Mouse (Mus musculus): ENCODE results near the gene Kctd12. TPM values are rescaled to one million over a fixed set of nuclear protein-coding genes. Genes with fewer than 3 reads are reported as not detected.

The Kctd12 gene
- total and polyA plus RNA-seq, 2 experiments from 2014 or later, result 13.0 to 125 TPM

GRCm38 (mm10) chr14:103007737-103008136 is 25.3 kb upstream of the Kctd12 start:
- WGBS, result 90% methylated on average over 4 of the region's 4 CpGs

DNA sequence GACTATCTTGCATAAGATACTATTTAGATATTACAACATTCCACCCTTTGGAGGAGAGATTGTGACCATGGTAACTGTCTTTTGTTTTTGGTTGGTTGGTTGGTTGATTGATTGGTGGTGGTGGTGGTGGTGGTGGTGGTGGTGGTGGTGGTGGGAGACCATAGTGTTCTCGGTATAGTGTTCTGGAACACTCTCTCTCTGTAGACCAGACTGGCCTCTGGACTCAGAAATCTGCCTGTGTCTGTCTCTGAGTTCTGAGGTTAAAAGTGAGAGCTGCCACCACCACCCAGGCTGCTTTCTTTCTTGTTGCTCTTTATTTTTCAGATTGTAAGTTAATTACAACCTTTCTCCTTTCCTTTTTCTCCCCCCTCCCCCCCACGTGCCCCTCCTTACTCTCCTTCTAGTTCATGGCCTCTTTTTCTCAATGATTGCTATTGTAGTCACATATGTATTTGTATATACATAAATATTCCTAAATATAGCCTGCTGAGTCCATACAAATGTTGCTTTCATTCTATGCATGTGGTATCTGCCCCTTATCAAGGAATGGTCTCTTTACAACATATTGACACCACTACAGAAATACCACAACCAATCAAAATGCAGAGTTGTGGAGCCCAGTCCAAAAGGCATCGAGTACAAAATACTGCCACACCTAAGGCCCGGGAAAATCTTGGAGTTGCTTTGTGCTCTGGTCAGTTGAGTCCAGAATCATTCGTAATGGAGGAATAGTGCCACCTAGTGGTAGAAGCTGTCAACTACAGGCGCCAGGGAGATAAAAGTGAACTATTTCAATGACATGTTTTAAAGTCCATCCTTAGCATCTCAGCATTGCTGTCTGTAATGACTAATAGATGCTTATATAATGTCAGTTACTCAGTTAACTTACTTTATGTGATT is 12.5 kb upstream of the Kctd12 start:
- H3K4me1 ChIP-seq (ENCODE audit: insufficient read depth, low read length), result no peaks in the 10 kb centered on the region
- 19% methylated on average over 6 of the region's 6 CpGs for WGBS
- TF ChIP-seq CTCF (IDR thresholded peaks at IDR 0.05), result peak; percentile 97
- H3K4me3 ChIP-seq (ENCODE audit: low read depth, low read length), result no peak overlapping the region
- H3K4me2 ChIP-seq (ENCODE audit: low read depth, low read length, poor library complexity, severe bottlenecking), result no peak overlapping the region
- H3K27me3 ChIP-seq (ENCODE audit: insufficient read depth, low read length), result no peaks in the 10 kb centered on the region
- no peak overlapping the region for H3K27ac ChIP-seq (ENCODE audit: low read depth, low read length)
- ATAC-seq (ENCODE audit: low FRiP score), result peak; percentile 80
- no peaks in the 10 kb centered on the region for H3K9me3 ChIP-seq (ENCODE audit: low read length)
- no peak overlapping the region for H3K9ac ChIP-seq (replicated peaks; ENCODE audit: low read length, poor library complexity, severe bottlenecking)
- DNase-seq (ENCODE audit: low spot score), result peak; percentile 86
- H3K36me3 ChIP-seq (ENCODE audit: insufficient read depth, low read length), result no peaks in the 10 kb centered on the region

More at GRCm38 (mm10) chr14:103007737-103008136, 25.3 kb upstream of the Kctd12 start:
- no peaks in the 10 kb centered on the region for H3K27me3 ChIP-seq (ENCODE audit: insufficient read depth, low read length)
- no peaks in the 10 kb centered on the region for H3K4me1 ChIP-seq (ENCODE audit: insufficient read depth, low read length)
- H3K27ac ChIP-seq (ENCODE audit: low read depth, low read length), result no peak overlapping the region
- H3K9me3 ChIP-seq (ENCODE audit: low read length), result no peaks in the 10 kb centered on the region
- ATAC-seq (ENCODE audit: low FRiP score) (no peak), DNase-seq (ENCODE audit: low spot score) (no peak)
- no peak overlapping the region for H3K4me3 ChIP-seq (ENCODE audit: low read depth, low read length)
- no peak overlapping the region for H3K9ac ChIP-seq (replicated peaks; ENCODE audit: low read length, poor library complexity, severe bottlenecking)
- no peaks in the 10 kb centered on the region for H3K36me3 ChIP-seq (ENCODE audit: insufficient read depth, low read length)
- TF ChIP-seq CTCF (IDR thresholded peaks at IDR 0.05), result no peak
- no peak overlapping the region for H3K4me2 ChIP-seq (ENCODE audit: low read depth, low read length, poor library complexity, severe bottlenecking)

DNA sequence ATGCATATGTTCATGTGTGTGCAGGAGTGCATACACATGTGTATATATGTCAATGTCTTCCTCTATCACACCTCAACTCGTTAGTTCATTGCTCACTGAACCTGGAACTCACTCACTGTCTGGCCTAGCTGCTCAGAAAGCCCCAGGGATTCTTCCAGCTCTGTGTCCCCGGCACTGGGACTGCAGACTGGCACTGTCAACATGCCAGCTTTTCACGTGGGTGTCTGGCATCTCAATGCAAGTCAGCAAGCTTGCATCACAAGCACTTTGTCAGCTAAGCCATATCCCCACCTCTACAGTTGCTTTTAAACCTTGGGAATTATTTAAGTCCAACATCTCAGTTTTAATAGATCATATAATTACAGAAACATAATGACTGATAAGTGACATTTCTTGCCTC is 8.3 kb upstream of the Kctd12 start:
- H3K4me3 ChIP-seq (ENCODE audit: low read depth, low read length), result no peak overlapping the region
- ATAC-seq (ENCODE audit: low FRiP score) (no peak), DNase-seq (ENCODE audit: low spot score) (no peak)
- no peak overlapping the region for H3K9ac ChIP-seq (replicated peaks; ENCODE audit: low read length, poor library complexity, severe bottlenecking)
- 52% methylated on average over 3 of the region's 3 CpGs for WGBS
- H3K4me2 ChIP-seq (ENCODE audit: low read depth, low read length, poor library complexity, severe bottlenecking), result no peak overlapping the region
- no peaks in the 10 kb centered on the region for H3K4me1 ChIP-seq (ENCODE audit: insufficient read depth, low read length)
- TF ChIP-seq CTCF (IDR thresholded peaks at IDR 0.05), result no peak
- no peak overlapping the region for H3K27ac ChIP-seq (ENCODE audit: low read depth, low read length)
- no peaks in the 10 kb centered on the region for H3K36me3 ChIP-seq (ENCODE audit: insufficient read depth, low read length)
- H3K9me3 ChIP-seq (ENCODE audit: low read length), result no peaks in the 10 kb centered on the region
- no peaks in the 10 kb centered on the region for H3K27me3 ChIP-seq (ENCODE audit: insufficient read depth, low read length)

GRCm38 (mm10) chr14:102989866-102990265 is 7.4 kb upstream of the Kctd12 start:
- 69% methylated on average over 5 of the region's 5 CpGs for WGBS
- Histone ChIP-seq H3K27ac (ENCODE audit: low read depth, low read length) (no peak overlapping the region), H3K9me3 (ENCODE audit: low read length) (no peaks in the 10 kb centered on the region), H3K27me3 (ENCODE audit: insufficient read depth, low read length) (no peaks in the 10 kb centered on the region), H3K4me2 (ENCODE audit: low read depth, low read length, poor library complexity, severe bottlenecking) (no peak overlapping the region), H3K4me1 (ENCODE audit: insufficient read depth, low read length) (no peaks in the 10 kb centered on the region), H3K36me3 (ENCODE audit: insufficient read depth, low read length) (no peaks in the 10 kb centered on the region), H3K9ac (replicated peaks; ENCODE audit: low read length, poor library complexity, severe bottlenecking) (no peak overlapping the region), H3K4me3 (ENCODE audit: low read depth, low read length) (no peak overlapping the region)
- no peak for ATAC-seq (ENCODE audit: low FRiP score)
- TF ChIP-seq CTCF (IDR thresholded peaks at IDR 0.05), result no peak
- DNase-seq (ENCODE audit: low spot score), result no peak

DNA sequence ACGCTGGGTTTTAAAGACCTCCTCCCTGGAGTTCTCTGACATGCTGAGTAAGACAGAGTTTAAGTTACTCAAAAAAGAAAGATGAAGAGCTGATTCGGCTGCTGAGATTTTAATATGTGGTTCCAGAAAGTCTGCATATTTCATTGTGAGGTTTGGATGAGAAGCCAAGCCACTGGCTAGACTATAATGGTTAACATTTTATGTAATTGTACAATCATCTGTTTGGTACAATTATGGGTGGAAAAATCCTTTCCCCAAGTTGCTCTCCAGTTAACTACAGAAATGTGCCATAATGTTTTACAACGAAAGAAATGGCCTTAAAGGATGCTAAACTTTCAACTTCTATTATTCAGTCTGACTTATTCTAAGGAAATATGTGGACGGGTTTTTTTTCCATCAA is 6.8 kb upstream of the Kctd12 start:
- no peak for ATAC-seq (ENCODE audit: low FRiP score)
- 86% methylated on average over 4 of the region's 4 CpGs for WGBS
- TF ChIP-seq CTCF (IDR thresholded peaks at IDR 0.05), result no peak
- no peak overlapping the region for H3K4me3 ChIP-seq (ENCODE audit: low read depth, low read length)
- no peak overlapping the region for H3K27ac ChIP-seq (ENCODE audit: low read depth, low read length)
- H3K4me2 ChIP-seq (ENCODE audit: low read depth, low read length, poor library complexity, severe bottlenecking), result no peak overlapping the region
- no peaks in the 10 kb centered on the region for H3K27me3 ChIP-seq (ENCODE audit: insufficient read depth, low read length)
- DNase-seq (ENCODE audit: low spot score), result no peak
- no peak overlapping the region for H3K9ac ChIP-seq (replicated peaks; ENCODE audit: low read length, poor library complexity, severe bottlenecking)
- no peaks in the 10 kb centered on the region for H3K9me3 ChIP-seq (ENCODE audit: low read length)
- H3K36me3 ChIP-seq (ENCODE audit: insufficient read depth, low read length), result no peaks in the 10 kb centered on the region
- no peaks in the 10 kb centered on the region for H3K4me1 ChIP-seq (ENCODE audit: insufficient read depth, low read length)

GRCm38 (mm10) chr14:102987626-102988025 is 5.2 kb upstream of the Kctd12 start:
- ATAC-seq (ENCODE audit: low FRiP score) (no peak), DNase-seq (ENCODE audit: low spot score) (no peak)
- Histone ChIP-seq H3K4me1 (ENCODE audit: insufficient read depth, low read length) (peaks cover 3% of the 10 kb centered on the region; the same call in 1 of the 2 replicates), H3K4me2 (ENCODE audit: low read depth, low read length, poor library complexity, severe bottlenecking) (no peak overlapping the region), H3K4me3 (ENCODE audit: low read depth, low read length) (no peak overlapping the region), H3K9ac (replicated peaks; ENCODE audit: low read length, poor library complexity, severe bottlenecking) (no peak overlapping the region), H3K27ac (ENCODE audit: low read depth, low read length) (no peak overlapping the region), H3K27me3 (ENCODE audit: insufficient read depth, low read length) (no peaks in the 10 kb centered on the region), H3K36me3 (ENCODE audit: insufficient read depth, low read length) (no peaks in the 10 kb centered on the region), H3K9me3 (ENCODE audit: low read length) (no peaks in the 10 kb centered on the region)
- no peak for TF ChIP-seq CTCF (IDR thresholded peaks at IDR 0.05)
- WGBS, result 86% methylated on average over 5 of the region's 5 CpGs

Data from midbrain, postnatal 0 days (tissue).